Mouse (Mus musculus): ENCODE measurements around the gene Fgfr2. TPM values are rescaled to one million over a fixed set of nuclear protein-coding genes. Genes with fewer than 3 reads are reported as not detected.

Gene Fgfr2
- polyA plus RNA-seq, 1 experiment from 2014 or later = 86.9 TPM

- DNase-seq (ENCODE audit: low spot score) (no peak), ATAC-seq (ENCODE audit: insufficient read depth, low FRiP score, low TSS enrichment) (no peak)
- H3K4me2 ChIP-seq (ENCODE audit: low read depth) = no peak overlapping the region
- H3K4me3 ChIP-seq (ENCODE audit: low read depth, low read length) = no peak overlapping the region
- no peaks in the 10 kb centered on the region for H3K4me1 ChIP-seq (ENCODE audit: control insufficient read depth, insufficient read depth, low read length)
- H3K27ac ChIP-seq (ENCODE audit: low read depth, low read length) = no peak overlapping the region
- H3K27me3 ChIP-seq (ENCODE audit: control insufficient read depth, insufficient read depth, low read length) = no peaks in the 10 kb centered on the region
- 84% methylated on average over 4 of the region's 4 CpGs for WGBS
- H3K9ac ChIP-seq (ENCODE audit: low read length) = no peak overlapping the region
- H3K9me3 ChIP-seq (ENCODE audit: control insufficient read depth, low read length) = no peaks in the 10 kb centered on the region
- H3K36me3 ChIP-seq (ENCODE audit: control insufficient read depth, insufficient read depth, low read length) = peaks cover 14% of the 10 kb centered on the region
Observed at GRCm38 (mm10) chr7:130741099-130741498, 2382.1 kb downstream of the Fgfr2 start.

DNA sequence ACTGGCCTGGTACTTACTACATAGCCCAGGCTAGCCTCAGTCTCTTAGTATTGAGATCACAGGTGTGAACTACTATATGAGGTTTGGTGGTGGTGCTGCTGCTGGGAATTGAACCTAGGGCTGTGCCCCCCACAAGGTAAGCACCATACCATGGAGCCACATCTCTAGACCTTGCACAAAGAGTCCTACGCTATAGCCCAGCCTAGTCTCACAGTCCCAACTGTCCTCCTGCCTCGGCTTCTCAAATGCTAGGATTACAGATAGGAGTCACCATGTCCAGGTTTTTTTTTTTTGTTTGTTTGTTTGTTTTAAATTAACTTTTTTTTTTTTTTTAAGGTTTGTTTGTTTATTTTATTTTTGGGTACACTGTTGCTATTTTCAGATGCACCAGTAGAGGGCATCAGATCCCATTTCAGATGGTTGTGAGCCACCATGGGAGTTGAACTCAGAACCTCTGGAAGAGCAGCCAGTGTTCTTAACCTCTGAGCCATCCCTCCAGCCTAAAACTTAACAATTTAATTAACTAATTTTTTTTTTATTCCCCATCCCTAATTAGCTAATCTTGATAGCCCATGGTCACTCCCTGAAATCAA is 2388.9 kb downstream of the Fgfr2 start:
- 89% methylated on average over 2 of the region's 2 CpGs for WGBS
- H3K27me3 ChIP-seq (ENCODE audit: control insufficient read depth, insufficient read depth, low read length) = no peaks in the 10 kb centered on the region
- no peak for ATAC-seq (ENCODE audit: insufficient read depth, low FRiP score, low TSS enrichment)
- no peak for DNase-seq (ENCODE audit: low spot score)
- H3K4me3 ChIP-seq (ENCODE audit: low read depth, low read length) = no peak overlapping the region
- H3K4me1 ChIP-seq (ENCODE audit: control insufficient read depth, insufficient read depth, low read length) = no peaks in the 10 kb centered on the region
- H3K4me2 ChIP-seq (ENCODE audit: low read depth) = no peak overlapping the region
- H3K27ac ChIP-seq (ENCODE audit: low read depth, low read length) = no peak overlapping the region
- H3K9me3 ChIP-seq (ENCODE audit: control insufficient read depth, low read length) = no peaks in the 10 kb centered on the region
- H3K9ac ChIP-seq (ENCODE audit: low read length) = no peak overlapping the region
- H3K36me3 ChIP-seq (ENCODE audit: control insufficient read depth, insufficient read depth, low read length) = peaks cover 4% of the 10 kb centered on the region

DNA sequence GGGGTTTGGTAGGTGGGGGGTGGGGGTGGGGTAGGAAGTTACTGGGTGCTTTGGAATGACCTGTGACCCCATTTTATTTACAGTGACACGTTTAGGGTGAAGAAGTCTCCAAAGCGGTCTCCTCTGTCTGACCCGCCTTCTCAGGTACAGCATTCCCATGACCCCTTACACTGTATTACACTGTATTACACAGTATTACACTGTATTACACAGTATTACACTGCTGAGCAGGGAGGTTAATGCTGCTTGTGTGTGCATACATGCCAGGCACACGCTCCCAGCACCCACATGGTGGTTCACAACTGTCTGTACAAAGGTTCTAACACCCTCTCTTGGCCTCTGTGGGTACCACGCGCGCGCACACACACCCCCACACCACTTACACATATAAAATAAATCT is 2389.7 kb downstream of the Fgfr2 start:
- no peak overlapping the region for H3K27ac ChIP-seq (ENCODE audit: low read depth, low read length)
- peaks cover 8% of the 10 kb centered on the region for H3K36me3 ChIP-seq (ENCODE audit: control insufficient read depth, insufficient read depth, low read length)
- DNase-seq (ENCODE audit: low spot score) = no peak
- H3K4me3 ChIP-seq (ENCODE audit: low read depth, low read length) = no peak overlapping the region
- no peaks in the 10 kb centered on the region for H3K9me3 ChIP-seq (ENCODE audit: control insufficient read depth, low read length)
- whole genome bisulfite sequencing = 93% methylated on average over 8 of the region's 8 CpGs
- H3K4me1 ChIP-seq (ENCODE audit: control insufficient read depth, insufficient read depth, low read length) = no peaks in the 10 kb centered on the region
- ATAC-seq (ENCODE audit: insufficient read depth, low FRiP score, low TSS enrichment) = no peak
- no peak overlapping the region for H3K4me2 ChIP-seq (ENCODE audit: low read depth)
- no peaks in the 10 kb centered on the region for H3K27me3 ChIP-seq (ENCODE audit: control insufficient read depth, insufficient read depth, low read length)
- H3K9ac ChIP-seq (ENCODE audit: low read length) = no peak overlapping the region

DNA sequence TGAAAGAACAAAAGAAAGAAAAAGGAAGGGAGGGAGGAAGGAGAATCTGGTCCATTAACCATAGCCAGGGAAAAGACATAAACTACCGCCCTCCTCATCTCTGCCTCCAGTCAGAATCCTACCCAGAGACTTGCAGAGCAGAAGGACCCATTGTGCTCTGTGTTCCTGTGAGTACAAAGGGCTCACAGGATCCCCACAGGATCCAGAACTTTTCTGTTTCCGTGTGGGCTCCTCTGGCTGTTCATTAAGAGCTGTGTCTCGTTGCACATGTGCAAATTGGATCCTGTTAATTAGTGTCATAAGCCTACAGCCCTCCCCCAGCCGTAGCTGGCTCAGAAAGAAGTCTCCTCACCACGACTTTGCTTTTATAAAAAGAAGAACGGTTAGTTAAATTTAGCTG is 2390.2 kb downstream of the Fgfr2 start:
- ATAC-seq (ENCODE audit: insufficient read depth, low FRiP score, low TSS enrichment) (no peak), DNase-seq (ENCODE audit: low spot score) (no peak)
- H3K27me3 ChIP-seq (ENCODE audit: control insufficient read depth, insufficient read depth, low read length) = no peaks in the 10 kb centered on the region
- peaks cover 6% of the 10 kb centered on the region for H3K36me3 ChIP-seq (ENCODE audit: control insufficient read depth, insufficient read depth, low read length)
- no peaks in the 10 kb centered on the region for H3K9me3 ChIP-seq (ENCODE audit: control insufficient read depth, low read length)
- H3K4me3 ChIP-seq (ENCODE audit: low read depth, low read length) = no peak overlapping the region
- WGBS = 75% methylated on average over 6 of the region's 6 CpGs
- H3K27ac ChIP-seq (ENCODE audit: low read depth, low read length) = no peak overlapping the region
- H3K4me2 ChIP-seq (ENCODE audit: low read depth) = no peak overlapping the region
- no peaks in the 10 kb centered on the region for H3K4me1 ChIP-seq (ENCODE audit: control insufficient read depth, insufficient read depth, low read length)
- no peak overlapping the region for H3K9ac ChIP-seq (ENCODE audit: low read length)

DNA sequence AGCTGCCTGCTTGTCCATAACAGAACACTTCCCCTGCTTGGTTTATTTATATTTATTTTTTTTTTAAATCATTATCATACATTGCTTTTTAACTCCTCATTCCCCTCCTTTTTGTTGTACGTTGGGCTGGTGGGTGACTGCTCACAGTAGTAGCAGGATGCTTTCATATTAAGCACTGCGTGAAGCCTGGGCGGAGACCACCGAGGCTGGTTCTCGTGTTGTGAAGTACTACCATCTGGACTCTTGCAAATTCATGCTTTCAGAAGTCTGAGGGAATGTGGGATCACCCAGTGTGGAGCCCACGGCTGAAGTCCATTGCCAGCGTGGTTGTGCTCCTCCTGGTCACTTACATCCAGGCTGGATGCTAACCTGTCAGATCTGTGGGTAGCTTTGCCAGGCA is 2391.4 kb downstream of the Fgfr2 start:
- Histone ChIP-seq H3K4me1 (ENCODE audit: control insufficient read depth, insufficient read depth, low read length) (no peaks in the 10 kb centered on the region), H3K9ac (ENCODE audit: low read length) (no peak overlapping the region), H3K4me3 (ENCODE audit: low read depth, low read length) (no peak overlapping the region), H3K27me3 (ENCODE audit: control insufficient read depth, insufficient read depth, low read length) (no peaks in the 10 kb centered on the region), H3K9me3 (ENCODE audit: control insufficient read depth, low read length) (no peaks in the 10 kb centered on the region), H3K27ac (ENCODE audit: low read depth, low read length) (no peak overlapping the region), H3K36me3 (ENCODE audit: control insufficient read depth, insufficient read depth, low read length) (peaks cover 5% of the 10 kb centered on the region; the same call in 1 of the 2 replicates), H3K4me2 (ENCODE audit: low read depth) (no peak overlapping the region)
- WGBS = 81% methylated on average over 7 of the region's 7 CpGs
- no peak for ATAC-seq (ENCODE audit: insufficient read depth, low FRiP score, low TSS enrichment)
- no peak for DNase-seq (ENCODE audit: low spot score)

- Histone ChIP-seq H3K9ac (ENCODE audit: low read length) (no peak overlapping the region), H3K27ac (ENCODE audit: low read depth, low read length) (no peak overlapping the region), H3K4me3 (ENCODE audit: low read depth, low read length) (no peak overlapping the region), H3K9me3 (ENCODE audit: control insufficient read depth, low read length) (no peaks in the 10 kb centered on the region), H3K27me3 (ENCODE audit: control insufficient read depth, insufficient read depth, low read length) (no peaks in the 10 kb centered on the region), H3K4me2 (ENCODE audit: low read depth) (no peak overlapping the region), H3K4me1 (ENCODE audit: control insufficient read depth, insufficient read depth, low read length) (no peaks in the 10 kb centered on the region), H3K36me3 (ENCODE audit: control insufficient read depth, insufficient read depth, low read length) (peaks cover 3% of the 10 kb centered on the region; the same call in 1 of the 2 replicates)
- no peak for DNase-seq (ENCODE audit: low spot score)
- WGBS = 89% methylated on average over 4 of the region's 4 CpGs
- ATAC-seq (ENCODE audit: insufficient read depth, low FRiP score, low TSS enrichment) = no peak
Observed at GRCm38 (mm10) chr7:130727560-130727959, 2395.6 kb downstream of the Fgfr2 start.

GRCm38 (mm10) chr7:130726724-130727422 is 2396.3 kb downstream of the Fgfr2 start:
- no peak overlapping the region for H3K4me3 ChIP-seq (ENCODE audit: low read depth, low read length)
- no peak overlapping the region for H3K27ac ChIP-seq (ENCODE audit: low read depth, low read length)
- H3K4me2 ChIP-seq (ENCODE audit: low read depth) = no peak overlapping the region
- H3K9me3 ChIP-seq (ENCODE audit: control insufficient read depth, low read length) = no peaks in the 10 kb centered on the region
- H3K9ac ChIP-seq (ENCODE audit: low read length) = no peak overlapping the region
- 72% methylated on average over 8 of the region's 8 CpGs for WGBS
- H3K4me1 ChIP-seq (ENCODE audit: control insufficient read depth, insufficient read depth, low read length) = no peaks in the 10 kb centered on the region
- ATAC-seq (ENCODE audit: insufficient read depth, low FRiP score, low TSS enrichment) (no peak), DNase-seq (ENCODE audit: low spot score) (no peak)
- H3K27me3 ChIP-seq (ENCODE audit: control insufficient read depth, insufficient read depth, low read length) = no peaks in the 10 kb centered on the region
- peaks cover 3% of the 10 kb centered on the region; the same call in 1 of the 2 replicates for H3K36me3 ChIP-seq (ENCODE audit: control insufficient read depth, insufficient read depth, low read length)

GRCm38 (mm10) chr7:130726185-130726584 is 2397.0 kb downstream of the Fgfr2 start:
- DNase-seq (ENCODE audit: low spot score) (no peak), ATAC-seq (ENCODE audit: insufficient read depth, low FRiP score, low TSS enrichment) (no peak)
- Histone ChIP-seq H3K27me3 (ENCODE audit: control insufficient read depth, insufficient read depth, low read length) (no peaks in the 10 kb centered on the region), H3K27ac (ENCODE audit: low read depth, low read length) (no peak overlapping the region), H3K4me2 (ENCODE audit: low read depth) (no peak overlapping the region), H3K9ac (ENCODE audit: low read length) (no peak overlapping the region), H3K4me1 (ENCODE audit: control insufficient read depth, insufficient read depth, low read length) (no peaks in the 10 kb centered on the region), H3K36me3 (ENCODE audit: control insufficient read depth, insufficient read depth, low read length) (peaks cover 3% of the 10 kb centered on the region; the same call in 1 of the 2 replicates), H3K9me3 (ENCODE audit: control insufficient read depth, low read length) (no peaks in the 10 kb centered on the region), H3K4me3 (ENCODE audit: low read depth, low read length) (no peak overlapping the region)
- WGBS = 93% methylated on average over 3 of the region's 3 CpGs
